Mouse (Mus musculus): Measurements from ENCODE around the gene Nsdhl. TPM values are rescaled to one million over a fixed set of nuclear protein-coding genes. Genes with fewer than 3 reads are reported as not detected.

Gene Nsdhl
- 109 TPM for polyA plus RNA-seq (2014; fragmentation: Illumina TruSeq; extraction: RNeasy Lipid Tissue Mini Kit (QIAGEN cat#74804); ENCODE audit: low read depth, low replicate concordance)

GRCm38 (mm10) chrX:72917884-72918681 is at the start of gene Nsdhl, which contains the start of gene Cetn2:
Gene Nsdhl (plus strand): TSS chrX:72918557.
Gene Cetn2 (minus strand): TSS chrX:72918411.

GRCm38 (mm10) chrX:72986841-72987519 is 68.6 kb downstream of the Nsdhl start, which contains the start of gene Zfp185:
Gene Zfp185 (plus strand): TSS chrX:72987339.

Other genes with a start within 250 kb of the Nsdhl start
- 0.60 TPM for gene Gabrq, start 93.4 kb upstream of the Nsdhl start, polyA plus RNA-seq (2014; fragmentation: Illumina TruSeq; extraction: RNeasy Lipid Tissue Mini Kit (QIAGEN cat#74804); ENCODE audit: low read depth, low replicate concordance)
- 52.2 TPM for gene Cetn2, start 146 bp upstream of the Nsdhl start, polyA plus RNA-seq (2014; fragmentation: Illumina TruSeq; extraction: RNeasy Lipid Tissue Mini Kit (QIAGEN cat#74804); ENCODE audit: low read depth, low replicate concordance)
- 248 TPM for gene Zfp185, start 68.8 kb downstream of the Nsdhl start, polyA plus RNA-seq (2014; fragmentation: Illumina TruSeq; extraction: RNeasy Lipid Tissue Mini Kit (QIAGEN cat#74804); ENCODE audit: low read depth, low replicate concordance)
- gene Pnma5, start 118.5 kb downstream of the Nsdhl start, polyA plus RNA-seq (2014; fragmentation: Illumina TruSeq; extraction: RNeasy Lipid Tissue Mini Kit (QIAGEN cat#74804); ENCODE audit: low read depth, low replicate concordance) = not detected
- gene Pnma3, start 146.2 kb downstream of the Nsdhl start, polyA plus RNA-seq (2014; fragmentation: Illumina TruSeq; extraction: RNeasy Lipid Tissue Mini Kit (QIAGEN cat#74804); ENCODE audit: low read depth, low replicate concordance) = not detected
- gene Xlr4a, start 163.9 kb downstream of the Nsdhl start, polyA plus RNA-seq (2014; fragmentation: Illumina TruSeq; extraction: RNeasy Lipid Tissue Mini Kit (QIAGEN cat#74804); ENCODE audit: low read depth, low replicate concordance) = 24.2 TPM
- gene Xlr3a, start 178.5 kb downstream of the Nsdhl start, polyA plus RNA-seq (2014; fragmentation: Illumina TruSeq; extraction: RNeasy Lipid Tissue Mini Kit (QIAGEN cat#74804); ENCODE audit: low read depth, low replicate concordance) = 4.9 TPM
- not detected for gene Gm14685, start 198.5 kb downstream of the Nsdhl start, polyA plus RNA-seq (2014; fragmentation: Illumina TruSeq; extraction: RNeasy Lipid Tissue Mini Kit (QIAGEN cat#74804); ENCODE audit: low read depth, low replicate concordance)
- 0.25 TPM for gene Xlr5b, start 230.2 kb downstream of the Nsdhl start, polyA plus RNA-seq (2014; fragmentation: Illumina TruSeq; extraction: RNeasy Lipid Tissue Mini Kit (QIAGEN cat#74804); ENCODE audit: low read depth, low replicate concordance)
- 2.2 TPM for gene DXBay18, start 230.9 kb downstream of the Nsdhl start, polyA plus RNA-seq (2014; fragmentation: Illumina TruSeq; extraction: RNeasy Lipid Tissue Mini Kit (QIAGEN cat#74804); ENCODE audit: low read depth, low replicate concordance)